Mouse (Mus musculus): ENCODE data around the gene Bax. TPM values are rescaled to one million over a fixed set of nuclear protein-coding genes. Genes with fewer than 3 reads are reported as not detected.
"Not testable (repeated sequence)": the region's sequence is repeated elsewhere in the genome, so short reads cannot be mapped to it uniquely, and the experiment has no call there.

Bax gene
- polyA plus RNA-seq, 1 experiment from 2014 or later = 201 TPM

- DNase-seq (ENCODE audit: low read depth, low spot score) = no peak
- ATAC-seq = no peak
- no peaks in the 10 kb centered on the region for H3K27me3 ChIP-seq
- CTCF ChIA-PET = no interaction called here
- POLR2A ChIA-PET = no interaction called here
- in situ Hi-C loops (cut with MboI; ENCODE audit: low pct_unique_long_range_greater_than_20kb) = no loop called here
- no peak for TF ChIP-seq CTCF (IDR thresholded peaks at IDR 0.05)
These were observed 15.5 kb upstream of the Bax start for GRCm38 (mm10) chr7:45482166-45482565.

- ChIA-PET POLR2A (interaction anchor here (0.6 kb wide), 1 partner anchor 60 kb away, joined by 4 read pairs; no protein-coding TSS in a partner anchor), CTCF (interaction anchor here (0.9 to 1.6 kb wide), 4 partner anchors 10 to 107 kb away, joined by 3 read pairs; no protein-coding TSS in a partner anchor)
- ATAC-seq (no peak), DNase-seq (ENCODE audit: low read depth, low spot score) (no peak)
- in situ Hi-C loops (cut with MboI; ENCODE audit: low pct_unique_long_range_greater_than_20kb) = no loop called here
- no peaks in the 10 kb centered on the region for H3K27me3 ChIP-seq
- no peak for TF ChIP-seq CTCF (IDR thresholded peaks at IDR 0.05)
These were observed 14.8 kb upstream of the Bax start, which contains the start of gene Tulp2 for GRCm38 (mm10) chr7:45481374-45481927. TSS of gene Tulp2 (plus strand) at chr7:45481877.

GRCm38 (mm10) chr7:45480310-45480709 is 13.6 kb upstream of the Bax start:
- in situ Hi-C loops (cut with MboI; ENCODE audit: low pct_unique_long_range_greater_than_20kb); DNase-seq (ENCODE audit: low read depth, low spot score): not testable (repeated sequence)

GRCm38 (mm10) chr7:45478774-45479173 is 12.1 kb upstream of the Bax start:
- ChIA-PET CTCF (interaction anchor here (9.4 kb wide), 1 partner anchor 80 kb away, joined by 116 read pairs; no protein-coding TSS in a partner anchor), POLR2A (no interaction called here)
- in situ Hi-C loops (cut with MboI; ENCODE audit: low pct_unique_long_range_greater_than_20kb) = loop anchor here (5.0 kb wide), 2 partner anchors 84 to 204 kb away; partner anchors contain the start of gene Ntn5
- no peak for DNase-seq (ENCODE audit: low read depth, low spot score)
- H3K27me3 ChIP-seq = no peaks in the 10 kb centered on the region
- ATAC-seq = no peak
- TF ChIP-seq CTCF (IDR thresholded peaks at IDR 0.05) = no peak

More at GRCm38 (mm10) chr7:45480310-45480709, 13.6 kb upstream of the Bax start:
- CTCF ChIA-PET = interaction anchor here (1.1 to 1.6 kb wide), 4 partner anchors 10 to 81 kb away, joined by 3 to 4 read pairs (median 3); no protein-coding TSS in a partner anchor
- ATAC-seq, H3K27me3 ChIP-seq, POLR2A ChIA-PET: not testable (repeated sequence)

- ChIA-PET CTCF (interaction anchor here (0.7 to 9.4 kb wide), 21 partner anchors 9 to 206 kb away, joined by 3 to 116 read pairs (median 4); partner anchors contain the start of genes Bax, Ntn5, Nucb1 and Plekha4), POLR2A (interaction anchor here (0.5 kb wide), 1 partner anchor 89 kb away, joined by 3 read pairs; no protein-coding TSS in a partner anchor)
- TF ChIP-seq CTCF (IDR thresholded peaks at IDR 0.05) = peak; percentile 85
- DNase-seq (ENCODE audit: low read depth, low spot score) (no peak), ATAC-seq (no peak)
- in situ Hi-C loops (cut with MboI; ENCODE audit: low pct_unique_long_range_greater_than_20kb) = loop anchor here (5.0 kb wide), 2 partner anchors 85 to 205 kb away; partner anchors contain the start of gene Ntn5
- H3K27me3 ChIP-seq = no peaks in the 10 kb centered on the region
These were observed 10.3 kb upstream of the Bax start for GRCm38 (mm10) chr7:45477003-45477402.

- ChIA-PET CTCF (interaction anchor here (0.7 to 9.4 kb wide), 21 partner anchors 9 to 207 kb away, joined by 3 to 116 read pairs (median 4); partner anchors contain the start of genes Bax, Ntn5, Nucb1 and Plekha4), POLR2A (interaction anchor here (0.5 to 0.6 kb wide), 2 partner anchors 9 to 90 kb away, joined by 3 read pairs; partner anchors contain the start of gene Bax)
- in situ Hi-C loops (cut with MboI; ENCODE audit: low pct_unique_long_range_greater_than_20kb) = loop anchor here (5.0 kb wide), 2 partner anchors 86 to 206 kb away; partner anchors contain the start of gene Ntn5
- no peak for TF ChIP-seq CTCF (IDR thresholded peaks at IDR 0.05)
- H3K27me3 ChIP-seq = no peaks in the 10 kb centered on the region
- DNase-seq (ENCODE audit: low read depth, low spot score) (no peak), ATAC-seq (no peak)
These were observed 9.8 kb upstream of the Bax start for GRCm38 (mm10) chr7:45476453-45476852.

GRCm38 (mm10) chr7:45475291-45475969 is 8.7 kb upstream of the Bax start:
- no peak for TF ChIP-seq CTCF (IDR thresholded peaks at IDR 0.05)
- ATAC-seq (no peak), DNase-seq (ENCODE audit: low read depth, low spot score) (no peak)
- no peaks in the 10 kb centered on the region for H3K27me3 ChIP-seq
- POLR2A ChIA-PET = interaction anchor here (0.8 to 1.2 kb wide), 3 partner anchors 47 to 89 kb away, joined by 3 to 4 read pairs (median 3); no protein-coding TSS in a partner anchor
- in situ Hi-C loops (cut with MboI; ENCODE audit: low pct_unique_long_range_greater_than_20kb) = loop anchor here (5.0 kb wide), 2 partner anchors 87 to 207 kb away; partner anchors contain the start of gene Ntn5
- CTCF ChIA-PET = interaction anchor here (1.3 to 9.4 kb wide), 5 partner anchors 10 to 208 kb away, joined by 4 to 116 read pairs (median 14); partner anchors contain the start of genes Bax and Ntn5

- H3K27me3 ChIP-seq = no peaks in the 10 kb centered on the region
- ATAC-seq (no peak), DNase-seq (ENCODE audit: low read depth, low spot score) (no peak)
- CTCF ChIA-PET = interaction anchor here (0.7 to 9.4 kb wide), 15 partner anchors 10 to 136 kb away, joined by 3 to 116 read pairs (median 3); partner anchors contain the start of gene Nucb1
- in situ Hi-C loops (cut with MboI; ENCODE audit: low pct_unique_long_range_greater_than_20kb) = no loop called here
- TF ChIP-seq CTCF (IDR thresholded peaks at IDR 0.05) = peak; percentile 81
- POLR2A ChIA-PET = interaction anchor here (1.1 to 1.7 kb wide), 2 partner anchors 56 to 91 kb away, joined by 3 to 4 read pairs; partner anchors contain the start of genes Plekha4 and Ppp1r15a
These were observed 4.2 kb upstream of the Bax start for GRCm38 (mm10) chr7:45470869-45471268.

- in situ Hi-C loops (cut with MboI; ENCODE audit: low pct_unique_long_range_greater_than_20kb) = no loop called here
- ATAC-seq (no peak), DNase-seq (ENCODE audit: low read depth, low spot score) (no peak)
- no peak for TF ChIP-seq CTCF (IDR thresholded peaks at IDR 0.05)
- H3K27me3 ChIP-seq = no peaks in the 10 kb centered on the region
- ChIA-PET CTCF (interaction anchor here (1.6 to 3.5 kb wide), 2 partner anchors 9 to 215 kb away, joined by 4 to 14 read pairs; no protein-coding TSS in a partner anchor), POLR2A (interaction anchor here (0.7 to 1.7 kb wide), 4 partner anchors 9 to 77 kb away, joined by 3 to 7 read pairs (median 4); no protein-coding TSS in a partner anchor)
These were observed 482 bp upstream of the Bax start for GRCm38 (mm10) chr7:45467090-45467670.

All from Patski (cell line).